Mouse (Mus musculus) heart, postnatal 14 days (tissue): ENCODE measurements around the gene Smyd2. TPM values are rescaled to one million over a fixed set of nuclear protein-coding genes. Genes with fewer than 3 reads are reported as not detected.

Experiments used
- DNase-seq, 2 experiments: peaks; one replicate each; pipeline ENCODE4 v3.0.0; 2021 to 2022
- intact Hi-C: fragments of 180-260 bp; cut with DNase I; formaldehyde crosslinking; loops from one replicate; pipeline ENCODE4 v1.15.1; 2025
- total RNA-seq, 2 experiments: library from RNA; stranded (reverse); gene quantifications; 2 replicates each; pipeline ENCODE4 v1.2.3; 2021

The Smyd2 gene
- total RNA-seq, 2 experiments from 2014 or later = 122 to 138 TPM

GRCm38 (mm10) chr1:189852456-189852855 is 69.7 kb downstream of the Smyd2 start:
- DNase-seq = no peak
- intact Hi-C loops = no loop called here

- intact Hi-C loops = no loop called here
- DNase-seq = no peak
Observed at GRCm38 (mm10) chr1:189852051-189852450, 70.1 kb downstream of the Smyd2 start.

- intact Hi-C loops = no loop called here
- no peak for DNase-seq
Observed at GRCm38 (mm10) chr1:189849550-189849949, 72.6 kb downstream of the Smyd2 start.

GRCm38 (mm10) chr1:189846319-189846718 is 75.8 kb downstream of the Smyd2 start:
- intact Hi-C loops = no loop called here
- no peak for DNase-seq

GRCm38 (mm10) chr1:189834166-189834565 is 88.0 kb downstream of the Smyd2 start:
- no peak for DNase-seq
- intact Hi-C loops = no loop called here

- intact Hi-C loops = no loop called here
- no peak for DNase-seq
Observed at GRCm38 (mm10) chr1:189833351-189833750, 88.8 kb downstream of the Smyd2 start.

GRCm38 (mm10) chr1:189830797-189831232 is 91.3 kb downstream of the Smyd2 start:
- intact Hi-C loops = no loop called here
- DNase-seq = no peak

Other genes starting within 250 kb of the Smyd2 start
- gene Cenpf, start 234.3 kb downstream of the Smyd2 start, total RNA-seq = 10 to 100 TPM in 1 of 2 experiments, 1 to 10 TPM in 1; 7.6 to 11.0 TPM
- 10 to 100 TPM; 32.1 to 33.1 TPM for gene Ptpn14, start 194.1 kb downstream of the Smyd2 start, total RNA-seq
- 10 to 100 TPM; 39.5 to 43.6 TPM for gene Prox1, start 248.4 kb upstream of the Smyd2 start, total RNA-seq